Mouse (Mus musculus) mouse trophoblast stem cell (cell line): ENCODE measurements around the gene Iscu.

Source experiments
- in situ Hi-C, 2 experiments: fragments of 300-500 bp; cut with MseI, MboI; formaldehyde crosslinking; loops; 2 replicates in 1 of 2; 3 replicates in 1 of 2; pipeline ENCODE4 v1.15.1; 2025

Gene Iscu

DNA sequence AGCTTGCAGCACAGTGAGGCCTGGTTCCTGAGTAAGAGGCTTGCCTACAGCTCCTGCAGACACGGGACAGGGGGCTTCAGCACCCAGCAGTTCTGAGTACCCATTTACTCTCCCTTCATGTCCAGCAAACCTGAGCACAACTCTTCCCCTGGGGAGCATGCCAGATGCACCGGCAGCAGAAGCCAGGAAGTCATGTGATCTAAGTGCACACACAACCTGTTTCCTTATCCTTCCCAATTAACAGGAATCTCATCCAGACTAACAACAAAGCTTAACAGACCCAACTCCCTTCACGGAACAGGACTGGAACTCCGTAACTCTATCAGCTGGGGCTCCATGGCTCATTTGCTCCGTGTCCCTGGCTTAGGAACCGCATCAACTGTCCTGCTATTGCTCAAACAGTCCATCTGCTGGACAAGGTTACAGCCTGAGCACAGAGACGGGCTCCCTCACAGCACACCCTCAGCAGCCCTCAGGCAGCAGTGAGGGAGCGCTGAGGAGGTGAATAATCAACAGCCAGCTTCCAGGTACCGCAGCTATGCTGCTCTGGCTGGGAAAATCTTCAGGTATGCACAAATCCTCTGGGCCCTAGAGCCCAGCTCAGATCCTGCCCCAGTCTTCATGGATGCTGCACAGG, 20.9 kb upstream of the Iscu start:
- in situ Hi-C loops, result no loop called here

DNA sequence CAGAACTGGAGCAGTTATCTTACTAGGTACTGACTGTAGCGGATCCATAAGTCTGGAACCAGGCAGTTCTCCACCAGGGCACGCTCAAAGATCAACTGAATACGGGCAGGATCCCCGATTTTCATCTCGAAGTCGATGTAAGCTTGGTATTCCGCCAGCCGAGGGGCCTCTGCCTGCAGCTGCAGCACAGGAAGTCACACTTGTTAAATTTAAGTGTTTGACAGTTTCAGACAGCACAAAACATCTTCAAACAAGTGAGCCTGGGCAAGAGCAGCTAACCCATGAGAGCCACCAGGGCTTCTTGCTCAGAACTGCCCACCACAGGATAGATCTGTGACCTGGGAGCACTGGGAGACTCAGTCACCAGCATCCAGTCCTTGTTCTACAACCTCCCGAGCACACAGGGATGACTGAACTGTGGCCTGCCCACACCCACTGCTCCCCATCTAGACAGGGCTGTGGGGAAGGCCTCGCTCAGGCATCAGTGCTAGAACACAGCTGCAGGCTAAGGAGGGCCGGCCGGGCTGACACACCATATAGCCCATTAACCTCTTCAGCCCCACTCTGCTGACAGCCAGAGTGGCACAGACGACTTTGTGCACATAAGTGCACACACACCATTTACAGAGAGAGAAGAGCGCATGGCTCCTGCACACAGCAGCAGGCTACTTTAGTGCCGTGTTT, 17.1 kb upstream of the Iscu start:
- in situ Hi-C loops, result no loop called here

GRCm38 (mm10) chr5:113761585-113761984, 11.0 kb upstream of the Iscu start:
- in situ Hi-C loops, result no loop called here

- in situ Hi-C loops, result no loop called here
Observed at GRCm38 (mm10) chr5:113764426-113764825, 8.1 kb upstream of the Iscu start.

DNA sequence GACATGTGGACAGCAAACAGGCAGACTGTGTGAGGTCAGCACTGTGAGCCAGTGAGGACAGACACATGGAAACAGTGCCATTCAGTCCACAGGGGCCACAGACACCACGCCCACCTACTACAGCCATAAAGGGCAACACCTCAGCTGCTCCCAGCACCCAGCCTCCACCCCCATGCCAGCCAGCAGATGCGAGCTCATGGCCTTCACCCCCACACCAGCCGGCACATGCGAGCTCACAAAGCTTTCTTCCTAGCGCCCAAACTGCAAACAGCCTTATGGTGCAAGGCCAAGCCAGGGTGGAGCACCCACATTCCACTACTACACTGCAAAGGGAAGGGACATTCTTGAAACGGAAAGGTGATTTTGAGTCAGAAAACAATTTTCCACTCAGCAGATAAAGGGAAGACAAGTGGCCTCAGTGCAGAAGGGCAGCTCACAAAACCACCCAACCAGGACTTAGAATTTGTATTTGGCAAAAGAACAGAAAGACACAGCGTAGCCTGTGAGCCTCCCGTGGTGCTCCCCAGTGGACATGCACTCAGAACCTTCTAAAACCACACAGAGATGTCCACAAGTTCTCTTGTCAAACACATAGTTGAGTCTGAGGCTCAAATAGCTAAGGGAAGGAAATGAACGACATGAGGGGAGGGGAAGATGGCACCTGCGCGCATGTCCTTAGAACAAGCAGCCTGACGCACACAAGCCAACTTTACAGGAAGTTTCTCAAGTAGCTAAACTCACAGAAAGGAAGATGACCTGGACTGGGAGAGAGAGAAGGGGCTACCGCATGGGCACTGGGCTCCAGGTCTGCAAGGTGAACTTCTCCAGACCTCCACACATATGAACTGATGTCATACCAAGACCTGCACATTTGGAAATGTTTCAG, 6.7 kb upstream of the Iscu start:
- in situ Hi-C loops, result no loop called here

DNA sequence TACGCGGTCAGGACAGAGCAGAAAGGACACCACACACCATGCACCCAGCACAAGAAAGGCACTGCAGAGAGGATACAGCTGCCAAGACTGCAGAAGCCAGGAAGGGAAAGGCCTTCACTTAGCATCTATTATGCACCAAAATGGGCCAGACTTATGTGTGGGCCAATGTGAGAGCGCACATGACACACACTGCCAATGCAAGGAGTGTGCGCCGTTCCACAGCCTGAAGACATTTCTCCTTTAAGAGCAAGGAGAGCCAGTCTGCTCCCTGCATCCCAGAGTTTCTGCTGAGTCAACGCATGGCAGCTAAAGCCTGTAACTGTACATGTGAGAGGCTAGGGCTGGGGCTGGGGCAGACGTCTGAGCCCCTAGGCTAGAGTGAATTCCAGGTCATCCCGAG, 3.7 kb upstream of the Iscu start:
- in situ Hi-C loops, result no loop called here

- in situ Hi-C loops, result loop anchor here in 1 of 2 experiments (5.0 kb wide), 1 partner anchor 36 kb away; no protein-coding TSS in a partner anchor
Observed at GRCm38 (mm10) chr5:113771213-113772162, 1.1 kb upstream of the Iscu start.

DNA sequence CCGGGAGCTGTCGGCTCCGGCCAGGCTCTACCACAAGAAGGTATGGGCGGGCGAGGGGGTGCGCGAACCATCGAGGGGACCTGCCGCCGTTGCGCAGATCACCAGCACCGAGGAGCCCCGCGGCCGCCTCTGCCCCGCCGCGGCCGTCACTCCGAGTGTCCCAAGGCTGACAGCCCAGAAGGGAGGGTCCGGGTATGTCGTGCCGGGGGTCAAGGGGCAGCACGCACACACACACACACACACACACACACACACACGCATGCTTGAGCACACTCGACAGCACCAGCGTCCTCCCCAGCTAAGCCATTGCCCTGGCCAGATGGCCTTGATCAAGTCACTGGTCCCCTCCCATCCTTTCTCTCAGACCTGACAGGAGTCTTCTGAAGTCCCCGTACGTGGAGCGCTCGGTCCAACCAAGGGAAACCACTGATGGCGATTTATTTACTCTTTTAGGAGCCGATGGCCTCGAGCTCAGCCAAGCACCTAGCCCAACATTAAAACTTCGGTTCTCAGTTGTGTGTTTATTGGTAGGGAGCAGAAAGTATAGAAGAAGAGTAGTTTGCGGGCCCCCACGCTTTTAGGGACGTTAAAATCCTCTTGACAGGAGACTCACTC, 464 bp downstream of the Iscu start:
- in situ Hi-C loops, result loop anchor here in 1 of 2 experiments (5.0 kb wide), 1 partner anchor 34 kb away; no protein-coding TSS in a partner anchor

DNA sequence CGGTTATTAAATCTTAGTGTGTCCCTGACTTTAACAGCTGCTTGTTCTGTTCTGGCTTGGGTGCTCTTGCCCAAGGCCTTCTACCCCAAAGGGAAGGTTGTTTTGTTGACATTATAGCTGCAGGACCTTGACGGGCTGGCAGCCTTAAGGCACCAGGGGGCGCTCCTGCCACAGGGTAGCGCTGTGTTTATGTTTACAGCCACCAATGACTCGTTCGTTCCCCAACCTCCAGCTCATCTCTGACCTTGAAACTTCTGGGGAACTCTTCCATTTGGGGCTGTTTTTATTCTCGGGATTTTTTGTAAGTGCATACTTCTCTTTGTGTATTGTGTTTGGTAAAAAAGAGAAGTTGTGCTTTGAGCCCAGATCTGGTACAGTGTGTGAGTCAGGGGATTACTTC, 1.1 kb downstream of the Iscu start:
- in situ Hi-C loops, result loop anchor here in 1 of 2 experiments (5.0 kb wide), 1 partner anchor 34 kb away; no protein-coding TSS in a partner anchor

DNA sequence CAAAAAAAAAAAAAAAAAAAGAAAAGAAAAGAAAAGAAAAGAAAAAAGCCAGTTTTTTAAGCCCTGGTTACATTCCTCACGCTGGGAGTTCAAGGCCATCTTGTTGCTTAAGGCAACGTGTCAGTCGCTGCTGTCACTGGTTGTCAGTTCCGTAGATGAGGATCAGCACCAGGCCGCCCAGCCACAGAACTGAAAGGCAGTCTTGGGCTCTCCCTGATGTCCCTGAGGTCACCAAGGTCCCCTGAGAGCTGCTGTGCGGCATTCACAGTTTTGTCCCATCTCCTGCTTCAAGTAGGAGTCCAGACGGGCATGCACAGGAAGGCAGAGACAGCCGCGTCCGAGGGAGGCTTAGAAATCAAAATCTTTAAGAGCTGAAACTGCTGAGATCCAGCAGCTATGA, 3.0 kb downstream of the Iscu start:
- in situ Hi-C loops, result loop anchor here in 1 of 2 experiments (5.0 kb wide), 1 partner anchor 37 kb away; no protein-coding TSS in a partner anchor

DNA sequence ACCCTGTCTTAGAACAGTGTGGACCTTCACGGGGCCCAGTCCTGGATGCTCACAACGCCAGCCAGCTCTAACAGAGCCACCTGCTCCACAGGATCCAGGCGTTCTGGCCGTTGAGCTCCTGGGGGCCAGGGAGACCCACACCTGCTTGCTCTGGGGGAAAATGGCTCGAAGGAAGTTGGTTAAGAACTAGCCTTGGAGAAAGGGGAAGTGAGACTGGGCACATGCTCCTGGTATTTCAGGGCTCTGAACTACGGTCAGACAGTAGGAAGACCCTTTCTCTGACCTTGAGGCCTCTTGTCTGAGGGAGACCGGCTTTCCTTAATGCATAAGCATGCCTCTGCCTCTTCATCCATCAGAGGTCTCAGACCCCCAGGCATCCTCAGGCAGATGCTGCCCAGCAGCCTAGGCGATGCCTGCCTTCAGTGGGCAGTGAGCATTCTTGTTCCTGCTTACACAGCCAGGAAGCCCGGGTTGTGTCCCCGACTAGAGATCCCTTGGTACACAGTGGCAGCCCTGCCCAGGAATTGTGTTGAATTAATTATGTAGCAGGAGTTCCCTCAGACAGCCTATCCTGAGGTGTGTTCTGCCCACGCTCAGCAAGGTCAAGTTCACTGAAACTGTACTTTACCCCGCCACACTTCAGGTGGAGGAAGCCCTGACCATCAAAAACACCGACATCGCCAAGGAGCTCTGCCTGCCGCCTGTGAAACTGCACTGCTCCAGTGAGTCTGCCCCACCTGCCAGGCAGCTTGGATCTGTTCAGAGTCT, 3.8 kb downstream of the Iscu start:
- in situ Hi-C loops, result loop anchor here in 1 of 2 experiments (5.0 kb wide), 1 partner anchor 36 kb away; no protein-coding TSS in a partner anchor

DNA sequence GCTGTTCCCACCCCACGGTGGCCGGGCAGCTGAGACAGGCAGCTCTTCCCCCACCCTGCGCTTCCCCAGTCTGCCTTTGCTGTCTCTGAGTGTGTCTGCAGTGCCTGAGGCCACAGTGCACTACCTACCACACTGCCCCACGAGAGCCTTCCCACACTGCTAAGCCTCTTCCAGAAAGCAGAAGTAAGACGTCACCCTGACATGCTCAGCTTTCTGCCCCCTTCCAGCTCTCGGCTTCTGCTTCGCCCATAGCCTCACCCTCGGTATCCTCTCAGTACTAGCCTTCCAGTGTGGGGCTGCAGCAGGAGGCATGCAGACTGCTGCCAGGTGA, 4.3 kb downstream of the Iscu start:
- in situ Hi-C loops, result loop anchor here in 1 of 2 experiments (5.0 kb wide), 1 partner anchor 35 kb away; no protein-coding TSS in a partner anchor

- in situ Hi-C loops, result loop anchor here in 1 of 2 experiments (5.0 kb wide), 1 partner anchor 35 kb away; no protein-coding TSS in a partner anchor
Observed at GRCm38 (mm10) chr5:113777728-113778127, 5.2 kb downstream of the Iscu start.

- in situ Hi-C loops, result loop anchor here in 1 of 2 experiments (5.0 kb wide), 1 partner anchor 33 kb away; no protein-coding TSS in a partner anchor
Observed at GRCm38 (mm10) chr5:113779569-113779968, 7.0 kb downstream of the Iscu start.

- in situ Hi-C loops, result no loop called here
Observed at GRCm38 (mm10) chr5:113780082-113780752, 7.7 kb downstream of the Iscu start.

DNA sequence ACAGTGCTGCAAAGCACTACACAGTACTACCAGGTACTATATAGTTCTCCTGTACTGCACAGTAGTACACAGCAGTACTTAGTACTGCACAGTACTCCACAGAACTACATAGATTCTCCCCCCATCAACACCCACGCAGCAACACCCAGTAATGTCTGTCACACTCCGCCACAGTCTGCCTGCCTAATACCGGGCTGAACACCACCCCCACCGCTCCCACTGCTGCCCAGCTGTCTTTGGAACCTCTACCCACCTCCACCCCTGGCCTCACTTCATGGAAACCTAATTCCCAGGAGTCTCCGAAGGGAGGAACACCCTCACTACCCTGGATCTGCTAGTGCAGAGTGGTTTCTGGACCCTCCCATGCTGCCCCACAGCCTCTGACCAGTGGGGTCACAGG, 8.2 kb downstream of the Iscu start:
- in situ Hi-C loops, result no loop called here

DNA sequence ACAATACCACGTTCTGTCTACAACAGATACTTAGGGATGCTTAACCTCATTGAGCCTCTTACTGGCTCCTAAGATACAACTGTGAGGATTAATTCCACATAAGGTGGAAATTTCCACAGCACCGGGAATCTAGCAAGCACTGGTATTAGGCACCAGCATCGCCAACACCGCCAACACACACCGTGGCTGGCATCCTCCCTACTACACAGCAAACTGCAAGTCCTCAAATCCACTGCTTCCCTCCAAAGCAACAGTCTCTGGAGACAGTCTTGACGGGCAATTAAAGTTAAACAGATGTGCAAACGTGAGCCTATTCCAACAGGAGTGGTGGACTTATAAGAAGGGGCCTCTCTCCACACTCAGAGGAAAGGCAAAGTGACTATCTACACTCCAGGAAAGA, 8.7 kb downstream of the Iscu start:
- in situ Hi-C loops, result no loop called here

- in situ Hi-C loops, result no loop called here
Observed at GRCm38 (mm10) chr5:113781875-113782274, 9.3 kb downstream of the Iscu start.

- in situ Hi-C loops, result no loop called here
Observed at GRCm38 (mm10) chr5:113782624-113783023, 10.1 kb downstream of the Iscu start.
